Mouse (Mus musculus) retina, postnatal 7 days (tissue): Measurements from ENCODE around the gene Sgpp2.

ENCODE experiments used
- DNase-seq: peaks from one replicate; pipeline ENCODE4 v3.0.0-alpha.2; 2012; ENCODE audit warnings: low read depth, low spot score

The Sgpp2 gene

GRCm38 (mm10) chr1:78399755-78400154 is 89.6 kb downstream of the Sgpp2 start:
- no peak for DNase-seq

GRCm38 (mm10) chr1:78401413-78401812 is 91.3 kb downstream of the Sgpp2 start:
- no peak for DNase-seq

- no peak for DNase-seq
Measured at GRCm38 (mm10) chr1:78409396-78409795, 99.3 kb downstream of the Sgpp2 start.

GRCm38 (mm10) chr1:78412668-78413067 is 102.5 kb downstream of the Sgpp2 start:
- no peak for DNase-seq

DNA sequence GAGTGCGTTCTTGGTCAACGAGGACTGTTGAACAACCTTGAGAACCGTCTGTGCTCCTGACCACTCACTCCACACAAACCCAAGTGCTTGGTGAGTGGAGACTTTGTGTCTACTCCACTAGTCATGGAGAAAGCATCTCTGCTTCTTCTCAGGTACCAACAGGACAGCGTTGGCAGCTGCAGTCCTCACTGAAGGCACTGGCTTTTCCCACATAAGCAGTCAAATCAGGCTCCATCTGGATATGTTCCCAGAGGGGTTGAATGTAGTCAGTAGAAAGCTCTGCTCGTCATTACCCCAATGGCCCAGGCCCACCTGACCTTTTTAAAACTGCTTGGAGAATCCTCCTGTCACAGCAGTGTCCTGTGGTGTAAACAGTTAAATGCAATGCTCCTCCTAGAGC is 104.3 kb downstream of the Sgpp2 start:
- DNase-seq, result no peak

DNA sequence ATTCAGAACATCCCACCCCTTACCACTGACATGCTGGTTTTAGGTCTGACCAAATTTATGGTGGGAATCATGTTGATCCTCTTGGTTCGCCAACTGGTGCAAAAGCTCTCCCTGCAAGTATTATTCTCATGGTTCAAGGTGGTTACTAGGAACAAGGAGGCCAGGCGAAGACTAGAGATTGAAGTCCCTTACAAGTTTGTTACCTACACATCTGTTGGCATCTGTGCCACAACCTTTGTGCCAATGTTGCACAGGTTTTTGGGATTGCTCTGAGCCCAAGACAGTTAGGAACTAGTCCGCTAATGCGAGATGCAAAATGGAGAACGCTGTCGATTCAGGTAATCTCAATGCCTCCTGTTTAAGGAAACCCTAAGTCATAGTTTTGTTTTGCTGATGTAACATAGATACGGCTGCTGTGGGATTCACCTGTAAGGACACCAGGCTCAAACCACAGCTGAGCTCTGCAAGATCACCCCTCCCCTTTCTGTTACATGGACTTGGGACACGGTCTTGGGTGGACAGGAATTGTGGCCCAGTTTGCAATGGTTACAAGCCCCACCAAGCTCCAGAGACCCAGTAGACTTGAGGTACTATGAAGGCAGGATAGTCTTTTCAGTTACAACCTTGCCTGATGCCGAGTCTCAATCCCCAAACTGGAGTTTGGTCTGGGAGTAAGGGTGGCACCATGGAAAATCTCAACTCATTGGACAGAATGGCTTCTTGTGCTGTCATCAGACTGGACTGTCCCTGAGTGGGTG is 107.2 kb downstream of the Sgpp2 start:
- no peak for DNase-seq

- DNase-seq, result peak; percentile 58
Measured at GRCm38 (mm10) chr1:78419593-78419992, 109.4 kb downstream of the Sgpp2 start.

DNA sequence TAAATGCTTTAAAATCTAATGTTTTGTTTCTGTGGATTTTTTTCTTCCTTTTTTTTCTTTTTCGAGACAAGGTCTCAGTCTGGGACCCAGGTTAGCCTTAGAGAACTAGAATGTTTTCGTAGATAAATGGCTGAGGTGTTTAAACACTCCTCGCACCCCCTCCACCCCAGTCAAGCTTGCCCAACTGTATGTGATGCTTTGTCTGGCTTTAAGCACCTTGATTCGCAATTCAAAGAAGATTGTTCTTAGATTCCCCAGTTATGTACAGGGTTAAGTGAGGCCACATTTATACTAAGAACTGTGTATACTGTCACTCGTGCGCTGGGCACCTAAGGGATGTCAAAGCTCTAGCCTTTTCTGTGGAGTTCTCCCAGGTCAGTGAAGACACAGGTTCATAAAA is 110.1 kb downstream of the Sgpp2 start:
- no peak for DNase-seq

DNA sequence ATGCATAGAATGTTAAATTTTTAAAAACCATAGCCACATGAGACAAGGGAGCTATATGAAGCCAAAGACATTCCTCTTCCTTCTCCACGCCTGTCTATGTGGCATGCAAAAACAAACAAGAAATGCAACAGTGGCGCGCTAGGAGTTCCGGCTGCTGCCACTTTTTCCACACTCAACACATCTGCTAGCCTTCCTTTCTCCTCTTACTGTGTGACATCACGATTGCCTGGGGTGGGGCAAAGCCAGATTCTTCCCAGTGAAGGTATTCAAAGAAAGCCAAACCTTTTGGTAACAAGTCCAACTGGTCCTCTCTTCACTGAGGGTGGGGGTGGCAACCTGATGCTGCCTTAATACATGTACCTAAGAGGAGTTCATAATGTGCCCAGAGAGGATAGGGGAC is 111.6 kb downstream of the Sgpp2 start:
- no peak for DNase-seq

- DNase-seq, result no peak
Measured at GRCm38 (mm10) chr1:78422576-78422975, 112.4 kb downstream of the Sgpp2 start.

DNA sequence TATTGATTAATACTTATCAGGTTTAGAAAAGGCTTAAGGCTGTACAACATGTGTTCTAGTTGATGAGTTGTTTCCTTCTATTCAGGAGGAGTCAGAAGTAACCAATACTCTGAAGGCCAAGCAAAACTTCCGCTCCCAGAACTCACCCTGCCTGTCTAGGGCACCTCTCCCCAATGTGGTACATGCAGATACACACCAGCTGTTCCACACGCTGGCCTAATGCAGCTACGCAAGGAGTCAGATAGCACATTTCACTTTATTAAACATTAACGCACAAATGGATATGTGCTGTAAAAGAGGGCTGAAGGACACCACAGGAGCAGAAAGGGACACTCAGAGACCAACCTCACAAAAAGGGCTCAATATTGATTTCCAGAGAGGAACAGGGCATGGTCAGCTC is 114.7 kb downstream of the Sgpp2 start:
- no peak for DNase-seq

DNA sequence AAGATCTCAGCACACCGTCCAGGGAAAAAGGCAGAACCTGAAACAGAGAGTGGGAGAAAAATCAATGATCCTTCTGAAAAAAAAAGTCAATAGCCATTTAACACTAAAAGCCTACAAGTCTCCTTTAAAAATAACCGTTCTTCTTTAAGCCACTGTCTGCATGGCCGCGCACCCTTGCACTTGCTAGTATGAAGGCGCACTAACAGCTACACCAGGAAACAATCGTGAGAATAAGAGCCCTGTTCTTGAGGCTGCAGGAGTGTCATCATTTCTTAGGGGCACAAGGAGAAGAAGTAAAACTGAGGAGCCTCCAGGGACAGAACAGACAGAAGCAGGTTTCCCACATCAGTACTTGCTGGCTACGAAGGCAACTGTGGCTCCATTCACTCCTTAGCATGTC is 115.2 kb downstream of the Sgpp2 start:
- no peak for DNase-seq

DNA sequence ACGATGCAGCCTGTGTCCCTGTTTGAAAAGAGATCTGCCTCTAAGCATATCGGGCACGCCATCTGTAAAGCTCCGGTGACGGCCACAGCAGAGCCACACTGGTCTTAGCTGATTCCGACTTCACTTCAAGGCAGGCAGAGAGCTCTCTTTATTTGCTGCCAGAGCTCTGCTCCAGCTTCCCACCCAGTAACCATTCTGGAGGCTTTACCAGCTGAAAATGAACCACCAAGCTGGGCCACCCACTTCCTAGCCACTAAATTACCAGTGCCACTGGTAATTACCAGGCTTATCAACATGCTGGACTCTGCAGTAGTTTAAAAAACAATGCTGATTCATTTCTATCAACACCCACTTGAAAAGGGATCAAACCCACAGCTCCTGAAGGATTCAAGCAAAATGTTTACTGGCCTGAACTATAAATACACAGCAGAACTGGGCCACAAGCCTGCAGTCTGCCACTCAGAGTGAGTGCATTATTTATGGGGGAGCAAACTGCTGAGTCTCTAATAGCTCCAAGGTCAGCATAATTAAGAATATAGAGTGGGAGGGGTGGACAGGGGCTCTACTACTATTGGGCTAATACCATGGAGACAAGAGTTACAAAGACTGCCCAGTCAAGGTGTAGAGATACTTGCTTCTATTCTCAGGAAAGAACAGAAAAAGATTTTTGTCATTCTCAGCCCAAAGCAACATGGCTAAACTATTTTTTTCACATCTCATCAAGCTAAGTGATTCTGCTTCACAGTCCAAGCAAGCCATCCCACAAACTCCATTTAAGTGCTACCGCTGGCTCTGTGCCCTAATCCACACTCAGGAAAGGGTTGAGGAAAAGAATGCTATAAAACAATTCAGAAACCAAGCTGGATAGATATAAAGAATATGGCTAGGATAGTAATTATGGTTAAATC is 115.9 kb downstream of the Sgpp2 start:
- no peak for DNase-seq

- DNase-seq, result no peak
Measured at GRCm38 (mm10) chr1:78426841-78427240, 116.7 kb downstream of the Sgpp2 start.

GRCm38 (mm10) chr1:78428851-78429250 is 118.7 kb downstream of the Sgpp2 start:
- no peak for DNase-seq

GRCm38 (mm10) chr1:78433472-78433871 is 123.3 kb downstream of the Sgpp2 start:
- DNase-seq, result no peak

GRCm38 (mm10) chr1:78435967-78436366 is 125.8 kb downstream of the Sgpp2 start:
- no peak for DNase-seq

GRCm38 (mm10) chr1:78436445-78436844 is 126.3 kb downstream of the Sgpp2 start:
- DNase-seq, result no peak

DNA sequence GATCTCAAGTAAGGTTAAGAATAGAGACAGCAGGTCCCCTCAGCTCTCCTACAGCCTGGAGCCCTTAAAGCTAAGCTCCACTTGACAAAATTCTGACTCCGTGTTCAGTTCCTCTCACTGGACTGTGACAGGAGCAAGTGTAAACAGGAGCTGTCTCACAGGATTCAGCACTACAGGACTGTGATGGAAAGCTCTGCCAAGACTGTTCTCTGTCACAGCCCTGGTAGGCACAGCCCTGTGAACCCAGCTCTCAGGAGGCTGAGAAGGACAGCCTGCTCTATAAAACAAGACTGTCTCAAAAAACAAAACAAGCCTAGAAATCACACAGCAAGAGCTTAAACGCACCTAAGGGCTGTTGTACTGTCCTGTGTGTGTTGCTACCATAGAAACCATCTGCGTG is 127.0 kb downstream of the Sgpp2 start:
- no peak for DNase-seq

DNA sequence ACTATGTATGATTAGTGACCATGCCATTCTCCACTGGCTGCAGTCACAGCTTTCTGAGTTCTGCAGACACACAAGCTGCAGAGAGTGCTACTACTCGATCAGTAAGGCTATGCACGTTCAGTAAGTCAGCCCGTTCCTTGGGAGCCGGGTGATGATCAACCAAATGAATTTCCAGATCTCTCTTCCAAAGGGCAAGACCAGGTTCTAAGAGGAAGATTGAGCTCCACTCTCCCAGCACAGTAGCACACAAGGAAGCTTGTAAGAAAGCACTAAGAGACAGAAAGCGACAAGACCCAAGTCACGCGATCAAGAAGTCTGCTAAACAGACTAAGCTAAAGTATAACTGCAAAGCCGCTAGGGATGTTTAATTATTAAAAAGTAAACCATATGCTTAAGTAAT is 130.6 kb downstream of the Sgpp2 start:
- DNase-seq, result no peak

GRCm38 (mm10) chr1:78443056-78443455 is 132.9 kb downstream of the Sgpp2 start:
- no peak for DNase-seq

DNA sequence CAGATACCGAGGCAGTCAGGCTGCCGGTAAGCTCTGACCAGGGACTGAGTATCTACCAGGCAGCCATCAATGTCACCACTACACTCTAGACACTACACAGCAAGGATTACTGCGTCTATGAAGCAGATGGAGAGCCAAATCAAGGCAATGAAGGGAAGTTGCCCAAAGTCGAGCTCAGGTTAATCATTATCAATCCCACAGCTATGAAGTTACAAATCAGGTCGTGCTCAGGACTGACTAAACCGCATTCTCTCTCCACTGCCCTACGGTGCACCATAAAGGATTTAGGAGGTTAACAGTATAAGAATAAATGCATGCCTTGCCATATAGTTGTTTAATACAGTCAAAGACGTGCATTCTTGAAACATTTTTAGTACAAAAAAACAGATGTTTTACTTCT is 136.1 kb downstream of the Sgpp2 start:
- no peak for DNase-seq

GRCm38 (mm10) chr1:78446742-78447141 is 136.6 kb downstream of the Sgpp2 start:
- DNase-seq, result no peak
